Mouse (Mus musculus) embryonic facial prominence, embryonic 12.5 days (tissue): Measurements from ENCODE around the gene Aptx. TPM values are rescaled to one million over a fixed set of nuclear protein-coding genes. Genes with fewer than 3 reads are reported as not detected.

ENCODE experiments used
- ATAC-seq: fragments of 200-750 bp; cut with Nextera tagmentation; 2 replicates; pipeline ENCODE4 v1.8.0; 2017; ENCODE audit not compliant: insufficient number of reproducible peaks, insufficient read depth, low FRiP score, low TSS enrichment
- H3K27ac ChIP-seq: fragments of 300-500 bp; sonication (generic); 2 replicates; pipeline ENCODE4 v1.5.1; 2016; ENCODE audit warnings: mild to moderate bottlenecking
- H3K27me3 ChIP-seq: fragments of 300-500 bp; sonication (generic); 2 replicates; pipeline ENCODE4 v1.6.1; 2016; ENCODE audit warnings: mild to moderate bottlenecking, moderate library complexity
- H3K36me3 ChIP-seq: fragments of 300-500 bp; sonication (generic); 2 replicates; pipeline ENCODE4 v1.6.1; 2016; ENCODE audit warnings: mild to moderate bottlenecking
- H3K4me1 ChIP-seq: fragments of 300-500 bp; sonication (generic); 2 replicates; pipeline ENCODE4 v1.6.1; 2016
- H3K4me2 ChIP-seq: fragments of 300-500 bp; sonication (generic); replicated peaks from 2 replicates; pipeline ENCODE4 v1.6.1; 2016; ENCODE audit warnings: mild to moderate bottlenecking, moderate library complexity
- H3K4me3 ChIP-seq: fragments of 300-500 bp; sonication (generic); 2 replicates; pipeline ENCODE4 v1.5.1; 2016; ENCODE audit warnings: mild to moderate bottlenecking
- H3K9ac ChIP-seq: fragments of 300-500 bp; sonication (generic); 2 replicates; pipeline ENCODE4 v1.6.1; 2016; ENCODE audit warnings: mild to moderate bottlenecking, moderate library complexity
- H3K9me3 ChIP-seq: fragments of 300-500 bp; sonication (generic); 2 replicates; pipeline ENCODE4 v1.6.1; 2016; ENCODE audit warnings: mild to moderate bottlenecking, moderate library complexity
- WGBS: fragments of 180-500 bp; shearing (Covaris S2); methylation state at CpG from one replicate; pipeline ENCODE4 v1.1.7; 2016; 5-methylcytosine and 5-hydroxymethylcytosine counted together
- microRNA counts: library from miRNA; unstranded; fragments of <30 nt; microRNA quantifications from one replicate; lab custom pipeline; 2017
- microRNA-seq: library from miRNA; unstranded; fragments of <30 nt; microRNA quantifications from one replicate; pipeline ENCODE4, GENCODE M21; 2017
- polyA plus RNA-seq: library from polyadenylated mRNA; unstranded; fragments of >200 nt; fragmentation: Nextera tagmentation; extraction: Ambion mirVana; gene quantifications from 2 replicates; pipeline ENCODE4 v1.2.1, GENCODE M21; 2016

Gene Aptx
- polyA plus RNA-seq, 1 experiment from 2014 or later = 38.7 TPM

DNA sequence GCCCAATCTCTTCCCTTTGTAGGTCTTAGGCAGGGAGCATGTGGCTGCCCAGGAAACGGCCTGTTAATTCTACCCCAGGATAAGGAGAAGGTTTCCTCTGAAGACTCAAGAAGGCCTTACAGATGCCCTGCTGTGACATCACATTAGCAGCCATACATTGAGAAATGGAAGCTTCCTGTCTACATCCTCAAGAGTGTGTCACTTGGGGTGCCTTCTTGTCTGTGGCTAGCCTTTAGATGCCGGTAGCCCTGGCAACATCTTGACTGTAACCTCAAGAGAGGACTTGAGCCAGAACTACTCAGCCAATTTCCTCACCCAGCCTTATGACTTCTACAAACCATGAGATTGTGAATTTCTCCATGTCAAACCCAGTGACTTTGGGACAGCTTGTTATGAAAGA lies 51.9 kb downstream of the Aptx start:
- 95% methylated on average over 2 of the region's 2 CpGs for WGBS

GRCm38 (mm10) chr4:40649111-40649510 lies 53.9 kb downstream of the Aptx start:
- Histone ChIP-seq H3K9me3 (no peaks in the 10 kb centered on the region), H3K27me3 (no peaks in the 10 kb centered on the region), H3K4me3 (no peak overlapping the region), H3K4me1 (no peaks in the 10 kb centered on the region), H3K4me2 (no peak overlapping the region), H3K36me3 (no peaks in the 10 kb centered on the region), H3K27ac (no peak overlapping the region), H3K9ac (no peak overlapping the region)
- no peak for ATAC-seq
- WGBS = 79% methylated on average over 5 of the region's 5 CpGs

More for the DNA sequence above, 51.9 kb downstream of the Aptx start:
- Histone ChIP-seq H3K4me1 (no peaks in the 10 kb centered on the region), H3K4me3 (no peak overlapping the region), H3K9ac (no peak overlapping the region), H3K27ac (no peak overlapping the region), H3K27me3 (no peaks in the 10 kb centered on the region), H3K36me3 (no peaks in the 10 kb centered on the region), H3K9me3 (no peaks in the 10 kb centered on the region), H3K4me2 (no peak overlapping the region)
- ATAC-seq = no peak

GRCm38 (mm10) chr4:40643567-40643966 lies 59.4 kb downstream of the Aptx start:
- Histone ChIP-seq H3K4me1 (no peaks in the 10 kb centered on the region), H3K9ac (no peak overlapping the region), H3K36me3 (no peaks in the 10 kb centered on the region), H3K4me3 (no peak overlapping the region), H3K9me3 (no peaks in the 10 kb centered on the region), H3K4me2 (no peak overlapping the region), H3K27ac (no peak overlapping the region), H3K27me3 (no peaks in the 10 kb centered on the region)
- no peak for ATAC-seq
- WGBS = 55% methylated on average over 5 of the region's 5 CpGs

DNA sequence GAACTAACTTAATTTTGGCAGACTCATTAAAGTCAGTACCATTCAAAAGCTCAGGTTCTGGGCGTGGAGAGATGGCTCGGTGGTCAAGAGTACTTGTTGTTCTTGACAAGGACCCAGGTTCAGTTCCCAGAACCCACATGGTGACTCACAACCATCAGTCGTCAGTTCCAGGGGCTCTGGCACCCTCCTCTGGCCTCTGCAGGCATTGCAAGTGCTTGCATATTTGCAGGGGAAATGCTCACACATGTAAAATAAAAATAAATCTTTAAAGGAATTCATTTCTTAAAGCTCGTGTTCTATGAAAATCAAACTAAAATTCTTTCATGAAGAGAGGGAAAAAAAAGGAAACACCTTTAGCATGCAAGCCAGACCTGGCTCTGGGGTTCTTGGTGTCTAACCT lies 62.0 kb downstream of the Aptx start:
- Histone ChIP-seq H3K27ac (no peak overlapping the region), H3K4me3 (no peak overlapping the region), H3K9ac (no peak overlapping the region), H3K4me1 (no peaks in the 10 kb centered on the region), H3K27me3 (no peaks in the 10 kb centered on the region), H3K9me3 (no peaks in the 10 kb centered on the region), H3K36me3 (no peaks in the 10 kb centered on the region), H3K4me2 (no peak overlapping the region)
- no peak for ATAC-seq
- 85% methylated on average over 4 of the region's 4 CpGs for WGBS

MicroRNAs encoded within 50 kb of the gene (microRNA counts, 519-probe panel; counts per million panel counts)
- microRNA mmu-miR-207 (lab: Ali Mortazavi, UCI) = 460 counts per million, percentile 65 among the panel's probes with 10 or more counts

Small RNA genes lying within 50 kb of the gene (microRNA-seq; reads per million reads assigned to microRNA genes)
- not detected for gene Mir207

Other genes starting within 250 kb of the Aptx start
- 0.22 and 0.32 TPM in 2 replicates for gene Tmem215, start 231.0 kb downstream of the Aptx start, polyA plus RNA-seq
- gene Dnaja1, start 19.0 kb upstream of the Aptx start, polyA plus RNA-seq = 476 and 518 TPM in 2 replicates
- gene Smu1, start 54.7 kb upstream of the Aptx start, polyA plus RNA-seq = 152 and 153 TPM in 2 replicates
- gene B4galt1, start 150.8 kb upstream of the Aptx start, polyA plus RNA-seq = 34.4 and 37.9 TPM in 2 replicates
- gene Spink4, start 216.9 kb upstream of the Aptx start, polyA plus RNA-seq = not detected in 2 replicates
- gene Bag1, start 245.1 kb upstream of the Aptx start, polyA plus RNA-seq = 252 and 253 TPM in 2 replicates
- gene Chmp5, start 245.2 kb upstream of the Aptx start, polyA plus RNA-seq = 105 and 110 TPM in 2 replicates